Mouse (Mus musculus) thymus, adult 2 months (tissue): ENCODE measurements around the gene Eml3.

ENCODE experiments used
- CTCF ChIP-seq: fragments of 200-500 bp; IDR thresholded peaks from 2 replicates; pipeline ENCODE4 v1.5.1; 2012; ENCODE audit warnings: mild to moderate bottlenecking, control low read depth, low read length, moderate library complexity, borderline replicate concordance; ENCODE audit not compliant: control insufficient read depth, poor library complexity, insufficient read depth; ENCODE audit errors: extremely low read depth
- POLR2A ChIP-seq: fragments of 200-500 bp; IDR thresholded peaks from 2 replicates; pipeline ENCODE4 v1.6.1; 2012; ENCODE audit warnings: mild to moderate bottlenecking, low read length, control low read depth, moderate library complexity; ENCODE audit not compliant: control insufficient read depth, poor library complexity, insufficient read depth; ENCODE audit errors: extremely low read depth

DNA sequence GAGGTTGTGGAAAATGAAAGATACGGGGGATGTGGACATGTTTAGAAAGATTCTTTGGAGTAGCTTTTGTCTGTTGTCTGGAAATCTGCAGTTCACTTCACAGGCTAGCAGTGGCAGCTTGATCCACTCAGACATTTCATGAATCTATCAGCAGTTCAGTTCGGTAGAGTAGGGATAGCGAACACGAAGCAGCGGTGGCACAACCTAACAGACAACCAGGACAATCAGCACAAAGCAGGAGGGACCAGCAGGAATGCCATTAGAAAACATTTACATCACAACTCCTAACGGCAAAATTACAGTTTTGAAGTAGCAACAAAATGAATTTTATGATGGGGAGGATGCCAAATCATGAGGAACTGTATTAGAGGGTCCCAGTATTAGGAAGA is 9.7 kb upstream of the Eml3 start:
- TF ChIP-seq CTCF: no peak
- TF ChIP-seq POLR2A: no peak
